Mouse (Mus musculus): Measurements from ENCODE around the gene Tmem107. TPM values are rescaled to one million over a fixed set of nuclear protein-coding genes. Genes with fewer than 3 reads are reported as not detected.
A peak's percentile ranks its signal among the peaks of the same experiment; 100 is the strongest.

Tmem107 gene
- polyA plus RNA-seq, 1 experiment from 2014 or later: 41.7 TPM

DNA sequence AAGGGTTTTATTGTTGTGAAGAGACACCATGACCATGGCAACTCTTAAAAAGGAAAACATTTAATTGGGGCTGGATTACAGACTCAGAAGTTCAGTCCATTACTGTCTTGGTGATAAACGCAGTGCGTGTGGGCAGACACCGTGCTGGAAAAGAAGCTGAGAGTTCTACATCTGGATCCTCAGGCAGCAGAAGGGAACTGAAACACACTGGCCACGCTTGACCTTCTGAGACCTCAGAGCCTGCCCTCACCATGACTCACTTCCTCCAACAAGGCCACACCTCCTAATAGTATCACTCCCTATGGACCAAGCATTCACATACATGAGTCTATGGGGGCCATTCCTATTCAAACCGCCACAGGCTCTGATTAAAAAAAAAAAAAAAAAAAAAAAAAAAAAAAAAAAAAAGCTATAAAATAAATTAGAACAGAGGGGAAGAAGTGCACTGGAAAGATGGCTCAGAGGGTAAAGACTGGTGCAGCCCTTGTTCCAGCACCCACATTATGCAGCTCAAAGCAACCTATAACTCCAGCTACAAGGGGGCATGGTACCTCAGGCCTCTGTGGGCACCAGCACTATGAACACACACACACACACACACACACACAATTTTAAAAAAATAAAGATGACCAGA is 8.3 kb downstream of the Tmem107 start:
- no peak for ATAC-seq (ENCODE audit: low FRiP score, low read depth)

DNA sequence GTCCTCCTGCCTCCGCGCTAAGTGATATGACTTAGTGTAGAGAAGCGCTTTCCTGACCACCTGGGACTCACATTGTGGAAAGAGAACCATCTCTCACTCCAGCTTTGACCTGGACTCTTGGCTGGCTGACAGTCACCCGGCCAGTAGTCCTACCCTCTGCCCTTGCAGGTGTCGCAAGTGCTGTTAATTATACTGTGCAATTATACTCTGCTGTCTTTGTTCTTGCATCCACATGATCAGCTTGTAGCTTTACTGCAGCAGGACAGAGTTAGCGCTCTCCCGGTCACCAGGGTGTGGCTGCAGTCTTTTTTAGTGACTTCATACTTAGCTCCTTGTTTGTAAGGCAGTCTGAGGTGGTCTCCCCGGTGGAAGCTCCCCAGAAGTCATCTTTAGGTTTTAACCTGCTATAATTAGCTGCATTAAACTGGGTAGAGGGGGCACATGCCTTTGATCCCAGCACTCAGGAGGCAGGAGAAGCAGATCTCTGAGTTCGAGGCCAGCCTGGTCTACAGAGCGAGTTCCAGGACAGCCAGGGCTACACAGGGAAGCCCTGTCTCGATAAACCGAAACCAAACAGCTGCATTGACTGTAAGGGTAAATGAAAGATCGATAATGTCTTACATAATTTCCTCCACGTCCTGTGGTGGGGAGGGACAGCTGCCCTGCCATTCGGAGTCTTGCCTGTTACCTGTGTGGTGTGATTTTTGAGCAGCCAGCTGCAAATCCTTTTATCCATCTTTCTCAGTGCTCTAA is 9.7 kb downstream of the Tmem107 start:
- H3K9me3 ChIP-seq: no peaks in the 10 kb centered on the region
- H3K27me3 ChIP-seq: no peaks in the 10 kb centered on the region
- no peak overlapping the region for H3K27ac ChIP-seq (replicated peaks)
- H3K36me3 ChIP-seq: no peaks in the 10 kb centered on the region
- H3K4me3 ChIP-seq: no peak overlapping the region
- no peaks in the 10 kb centered on the region for H3K4me1 ChIP-seq (replicated peaks)
- no peak overlapping the region for H3K4me2 ChIP-seq
- no peak overlapping the region for H3K9ac ChIP-seq
- no peak for ATAC-seq (ENCODE audit: low FRiP score, low read depth)
- 88% methylated on average over 15 of the region's 15 CpGs for WGBS

More for the DNA sequence above, 8.3 kb downstream of the Tmem107 start:
- Histone ChIP-seq H3K9ac (no peak overlapping the region), H3K27me3 (no peaks in the 10 kb centered on the region), H3K27ac (replicated peaks) (no peak overlapping the region), H3K4me2 (no peak overlapping the region), H3K36me3 (no peaks in the 10 kb centered on the region), H3K4me3 (no peak overlapping the region), H3K9me3 (no peaks in the 10 kb centered on the region), H3K4me1 (replicated peaks) (peaks cover 8% of the 10 kb centered on the region)
- WGBS: 76% methylated on average over 5 of the region's 5 CpGs

DNA sequence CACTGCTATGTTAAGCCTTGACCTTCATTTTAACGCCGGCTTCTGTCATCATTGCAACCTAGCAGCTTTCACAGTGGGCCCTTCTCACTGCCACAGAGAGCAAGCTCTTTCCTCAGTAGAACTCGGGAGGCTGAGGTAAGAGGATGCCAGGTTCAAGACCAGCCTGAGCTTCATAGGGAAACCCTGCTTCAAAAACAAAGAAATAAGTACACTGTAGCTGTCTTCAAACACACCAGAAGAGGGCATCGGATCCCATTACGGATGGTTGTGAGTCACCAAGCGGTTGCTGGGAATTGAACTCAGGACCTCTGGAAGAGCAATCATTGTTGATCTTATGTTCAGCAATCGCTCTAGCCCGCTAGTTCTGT is 10.2 kb downstream of the Tmem107 start:
- H3K4me2 ChIP-seq: no peak overlapping the region
- H3K4me1 ChIP-seq (replicated peaks): no peaks in the 10 kb centered on the region
- H3K9ac ChIP-seq: no peak overlapping the region
- no peak overlapping the region for H3K4me3 ChIP-seq
- H3K36me3 ChIP-seq: no peaks in the 10 kb centered on the region
- H3K27ac ChIP-seq (replicated peaks): no peak overlapping the region
- no peak for ATAC-seq (ENCODE audit: low FRiP score, low read depth)
- H3K9me3 ChIP-seq: no peaks in the 10 kb centered on the region
- WGBS: 90% methylated on average over 8 of the region's 8 CpGs
- no peaks in the 10 kb centered on the region for H3K27me3 ChIP-seq

DNA sequence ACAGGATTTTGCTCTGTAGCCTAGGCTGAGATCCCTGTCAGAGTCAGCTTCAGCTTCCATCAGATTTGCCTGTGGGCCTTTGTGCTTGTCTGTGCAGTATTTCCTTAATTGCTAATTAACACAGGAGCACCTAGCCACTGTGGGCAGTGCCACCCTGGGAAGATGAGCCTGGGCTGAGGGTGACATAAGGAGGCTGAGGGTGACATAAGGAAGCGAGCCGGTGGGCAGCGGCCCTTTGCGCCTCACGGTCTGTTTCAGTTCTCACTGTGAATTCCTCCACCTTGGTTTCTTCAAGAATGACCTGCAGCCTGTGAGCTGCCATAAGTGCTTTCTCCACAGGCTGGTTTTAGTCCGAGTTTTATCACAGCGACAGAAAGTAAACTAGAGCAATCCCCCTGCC is 11.0 kb downstream of the Tmem107 start:
- WGBS: 89% methylated on average over 7 of the region's 7 CpGs
- ATAC-seq (ENCODE audit: low FRiP score, low read depth): no peak
- no peaks in the 10 kb centered on the region for H3K36me3 ChIP-seq
- H3K4me1 ChIP-seq (replicated peaks): no peaks in the 10 kb centered on the region
- no peak overlapping the region for H3K4me2 ChIP-seq
- H3K9me3 ChIP-seq: no peaks in the 10 kb centered on the region
- H3K9ac ChIP-seq: no peak overlapping the region
- H3K4me3 ChIP-seq: no peak overlapping the region
- no peak overlapping the region for H3K27ac ChIP-seq (replicated peaks)
- no peaks in the 10 kb centered on the region for H3K27me3 ChIP-seq

DNA sequence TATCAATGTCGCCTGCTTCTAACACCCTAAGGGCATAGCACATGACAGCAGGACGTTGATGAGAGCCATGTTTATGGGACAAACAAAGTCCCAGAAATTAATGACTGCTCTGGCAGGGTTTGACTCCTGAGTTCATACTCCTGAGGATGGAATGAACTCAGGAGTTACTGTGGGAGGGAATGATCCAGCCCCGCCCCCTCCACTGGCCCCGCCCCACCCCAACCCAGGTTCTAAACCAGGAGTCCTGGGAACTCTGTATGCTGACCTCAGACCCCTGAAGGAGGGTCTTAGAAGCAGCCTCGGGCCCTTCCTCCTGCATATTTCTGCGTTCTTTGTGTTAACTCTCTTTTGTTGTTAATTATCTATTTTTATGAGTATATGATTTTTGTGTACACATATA is 15.0 kb downstream of the Tmem107 start:
- no peak overlapping the region for H3K4me2 ChIP-seq
- ATAC-seq (ENCODE audit: low FRiP score, low read depth): no peak
- no peak overlapping the region for H3K4me3 ChIP-seq
- peaks cover 4% of the 10 kb centered on the region; the same call in 1 of the 2 replicates for H3K36me3 ChIP-seq
- WGBS: 63% methylated on average over 6 of the region's 6 CpGs
- no peaks in the 10 kb centered on the region for H3K27me3 ChIP-seq
- H3K4me1 ChIP-seq (replicated peaks): peaks cover 22% of the 10 kb centered on the region
- H3K27ac ChIP-seq (replicated peaks): no peak overlapping the region
- H3K9me3 ChIP-seq: no peaks in the 10 kb centered on the region
- no peak overlapping the region for H3K9ac ChIP-seq

DNA sequence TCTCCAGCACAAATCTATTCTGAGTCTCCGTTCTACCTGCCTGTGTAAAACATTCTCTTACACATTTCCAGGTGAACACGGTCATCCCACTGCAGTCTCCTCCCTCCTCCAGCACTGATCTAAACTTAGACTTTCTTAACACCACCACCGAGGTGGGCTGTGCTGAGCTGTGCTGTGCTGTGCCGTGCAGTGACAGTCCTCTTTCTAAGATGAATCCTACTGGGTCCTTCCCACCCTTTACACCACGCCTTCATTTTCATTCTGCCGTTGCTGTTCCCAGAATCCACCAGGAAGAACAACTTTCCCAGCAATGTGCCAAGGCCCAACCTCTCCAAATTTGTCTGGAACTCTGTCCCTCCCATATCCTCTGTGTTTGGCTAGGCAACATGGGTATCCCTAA is 15.8 kb downstream of the Tmem107 start:
- Histone ChIP-seq H3K4me3 (no peak overlapping the region), H3K4me2 (no peak overlapping the region), H3K9ac (no peak overlapping the region), H3K36me3 (peaks cover 4% of the 10 kb centered on the region; the same call in 1 of the 2 replicates), H3K27ac (replicated peaks) (no peak overlapping the region), H3K9me3 (no peaks in the 10 kb centered on the region), H3K27me3 (no peaks in the 10 kb centered on the region), H3K4me1 (replicated peaks) (peaks cover 30% of the 10 kb centered on the region)
- ATAC-seq (ENCODE audit: low FRiP score, low read depth): no peak
- WGBS: 73% methylated on average over 6 of the region's 6 CpGs

DNA sequence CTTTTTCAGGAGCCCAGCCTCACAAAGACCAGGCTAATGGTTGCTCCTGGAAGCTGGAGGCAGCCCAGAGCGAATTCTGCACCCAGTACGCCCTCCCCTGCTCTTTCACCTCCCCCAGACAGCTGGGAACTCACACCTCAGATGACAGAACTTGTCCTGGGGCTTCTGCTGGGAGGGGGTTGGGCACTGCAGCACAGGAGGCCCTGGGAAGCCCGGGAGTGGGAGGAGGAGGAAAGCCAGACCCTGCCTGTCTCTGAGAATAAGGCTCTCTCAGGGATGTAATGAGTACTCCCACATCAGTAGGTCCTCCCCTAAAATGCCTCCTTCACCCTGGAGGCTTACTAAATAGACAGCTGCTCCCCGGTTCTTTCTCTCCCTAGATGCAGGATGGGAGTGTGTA is 16.5 kb downstream of the Tmem107 start:
- ATAC-seq (ENCODE audit: low FRiP score, low read depth): no peak
- Histone ChIP-seq H3K9me3 (no peaks in the 10 kb centered on the region), H3K4me3 (no peak overlapping the region), H3K27me3 (no peaks in the 10 kb centered on the region), H3K9ac (no peak overlapping the region), H3K36me3 (peaks cover 4% of the 10 kb centered on the region; the same call in 1 of the 2 replicates), H3K4me1 (replicated peaks) (peaks cover 30% of the 10 kb centered on the region), H3K27ac (replicated peaks) (no peak overlapping the region), H3K4me2 (no peak overlapping the region)
- WGBS: 35% methylated on average over 4 of the region's 4 CpGs

- no peak for ATAC-seq (ENCODE audit: low FRiP score, low read depth)
- peak overlapping the region; percentile 98 for H3K4me2 ChIP-seq
- H3K36me3 ChIP-seq: peaks cover 6% of the 10 kb centered on the region
- H3K9me3 ChIP-seq: no peaks in the 10 kb centered on the region
- WGBS: 53% methylated on average over 2 of the region's 2 CpGs
- peaks cover 30% of the 10 kb centered on the region for H3K4me1 ChIP-seq (replicated peaks)
- H3K4me3 ChIP-seq: no peak overlapping the region; the same call in 1 of the 2 replicates
- H3K9ac ChIP-seq: no peak overlapping the region
- no peaks in the 10 kb centered on the region for H3K27me3 ChIP-seq
- peak overlapping the region; percentile 89; the same call in 1 of the 2 replicates for H3K27ac ChIP-seq (replicated peaks)
Measured at GRCm38 (mm10) chr11:69087597-69087996, 17.0 kb downstream of the Tmem107 start.

- Histone ChIP-seq H3K4me3 (peak within 1 kb of the TSS; percentile 64), H3K27me3 (no peaks in the 10 kb centered on the region), H3K9ac (peak within 1 kb of the TSS; percentile 95), H3K9me3 (no peaks in the 10 kb centered on the region), H3K36me3 (peaks cover 9% of the 10 kb centered on the region), H3K27ac (replicated peaks) (peak within 1 kb of the TSS; percentile 89), H3K4me2 (peak within 1 kb of the TSS; percentile 98), H3K4me1 (replicated peaks) (peaks cover 30% of the 10 kb centered on the region)
- peak; percentile 87 for ATAC-seq (ENCODE audit: low FRiP score, low read depth)
- WGBS: under 1% methylated on average over 66 of the region's 67 CpGs
Measured at GRCm38 (mm10) chr11:69088103-69088855, 17.7 kb downstream of the Tmem107 start, which contains the start of gene Vamp2. Gene Vamp2, plus strand, starts transcription at chr11:69088490.

DNA sequence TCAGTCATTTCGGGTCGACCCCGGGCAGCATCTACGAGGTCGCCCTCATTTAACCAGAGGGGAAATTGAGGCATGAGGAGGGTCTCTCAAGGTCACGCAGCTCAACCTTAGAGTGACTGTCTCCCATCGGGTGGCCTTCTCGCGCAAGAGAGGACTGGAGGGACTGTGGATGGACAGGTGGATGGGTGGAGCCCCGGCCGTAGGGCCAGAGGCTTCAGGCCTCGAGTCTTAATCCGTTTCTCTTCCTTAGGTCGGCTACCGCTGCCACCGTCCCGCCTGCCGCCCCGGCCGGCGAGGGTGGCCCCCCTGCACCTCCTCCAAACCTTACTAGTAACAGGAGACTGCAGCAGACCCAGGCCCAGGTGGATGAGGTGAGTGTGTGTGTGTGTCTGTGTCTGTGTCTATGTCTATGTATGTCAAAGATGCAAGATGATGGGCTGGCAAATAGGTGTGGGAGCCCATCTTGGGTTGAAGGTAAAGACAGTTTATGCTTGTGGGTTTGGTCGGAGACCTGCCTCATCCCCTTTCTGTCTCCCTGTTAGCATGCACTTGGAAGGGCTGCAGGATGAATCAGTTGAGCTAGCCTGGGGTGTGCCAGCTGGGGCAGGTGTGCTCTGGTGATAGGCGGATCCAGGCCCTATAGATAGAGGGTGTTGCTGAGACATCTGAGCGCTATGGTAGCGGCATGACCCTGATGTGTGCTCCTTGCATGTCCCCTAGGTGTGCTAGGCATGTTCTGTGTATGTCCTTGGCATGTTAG is 18.4 kb downstream of the Tmem107 start:
- Histone ChIP-seq H3K4me2 (peak overlapping the region; percentile 98), H3K9me3 (no peaks in the 10 kb centered on the region), H3K36me3 (peaks cover 9% of the 10 kb centered on the region), H3K27ac (replicated peaks) (peak overlapping the region; percentile 89), H3K27me3 (no peaks in the 10 kb centered on the region), H3K9ac (peak overlapping the region; percentile 95), H3K4me1 (replicated peaks) (peaks cover 33% of the 10 kb centered on the region), H3K4me3 (peak overlapping the region; percentile 64)
- WGBS: 13% methylated on average over 24 of the region's 25 CpGs
- ATAC-seq (ENCODE audit: low FRiP score, low read depth): peak; percentile 28

GRCm38 (mm10) chr11:69089616-69090290 is 19.1 kb downstream of the Tmem107 start:
- no peak for ATAC-seq (ENCODE audit: low FRiP score, low read depth)
- Histone ChIP-seq H3K36me3 (peaks cover 9% of the 10 kb centered on the region), H3K27me3 (no peaks in the 10 kb centered on the region), H3K4me2 (peak overlapping the region; percentile 98), H3K4me1 (replicated peaks) (peaks cover 39% of the 10 kb centered on the region), H3K9me3 (no peaks in the 10 kb centered on the region), H3K4me3 (peak overlapping the region; percentile 64), H3K27ac (replicated peaks) (peak overlapping the region; percentile 89; the same call in 1 of the 2 replicates), H3K9ac (peak overlapping the region; percentile 95)
- 89% methylated on average over 12 of the region's 12 CpGs for WGBS
